Mouse (Mus musculus) pancreas, adult 10 weeks (tissue): ENCODE measurements around the gene Dpp3. TPM values are rescaled to one million over a fixed set of nuclear protein-coding genes. Genes with fewer than 3 reads are reported as not detected.

Experiments
- polyA plus RNA-seq: library from polyadenylated mRNA; stranded (reverse); fragments of 350-450 nt; fragmentation: Illumina TruSeq; extraction: RNeasy Lipid Tissue Mini Kit (QIAGEN cat#74804); gene quantifications from one replicate; pipeline ENCODE4 v1.2.3, GENCODE M21; 2015; ENCODE audit warnings: low read depth, low replicate concordance; ENCODE audit not compliant: insufficient read depth

The Dpp3 gene
- 16.6 TPM for polyA plus RNA-seq

DNA sequence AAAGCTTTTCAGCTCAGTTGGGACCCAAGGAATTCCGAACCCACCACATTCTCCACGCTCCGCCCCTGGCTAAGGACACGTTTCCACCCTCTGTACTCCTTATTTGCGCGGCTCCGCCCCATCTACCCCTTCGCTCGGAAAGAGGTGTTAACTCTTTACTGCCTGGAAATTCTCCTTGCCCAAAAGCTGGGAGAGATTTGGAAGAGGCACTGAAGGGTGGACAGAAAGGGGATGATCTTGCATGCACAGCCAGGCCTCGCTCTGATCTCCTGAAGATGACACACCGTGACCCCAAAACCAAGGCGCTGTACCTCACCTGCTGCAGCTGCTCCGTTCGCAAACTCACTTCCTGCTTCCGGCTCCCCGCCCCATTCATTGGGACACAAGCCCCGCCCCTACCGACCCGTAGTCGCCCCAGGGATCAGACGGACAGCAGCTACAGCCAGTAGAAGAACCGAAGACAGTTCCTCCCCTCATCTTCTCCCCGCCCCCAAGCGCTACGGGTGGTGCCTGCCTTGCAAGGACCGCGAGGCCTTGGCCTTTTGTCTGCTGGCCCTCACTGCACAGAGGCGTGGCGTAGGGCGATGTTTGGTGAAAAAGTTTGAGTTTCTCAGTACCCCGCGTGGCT is at the start of gene Dpp3:
TSS of gene Dpp3 (minus strand) at position 384 of the 628 bp plus-strand sequence.

DNA sequence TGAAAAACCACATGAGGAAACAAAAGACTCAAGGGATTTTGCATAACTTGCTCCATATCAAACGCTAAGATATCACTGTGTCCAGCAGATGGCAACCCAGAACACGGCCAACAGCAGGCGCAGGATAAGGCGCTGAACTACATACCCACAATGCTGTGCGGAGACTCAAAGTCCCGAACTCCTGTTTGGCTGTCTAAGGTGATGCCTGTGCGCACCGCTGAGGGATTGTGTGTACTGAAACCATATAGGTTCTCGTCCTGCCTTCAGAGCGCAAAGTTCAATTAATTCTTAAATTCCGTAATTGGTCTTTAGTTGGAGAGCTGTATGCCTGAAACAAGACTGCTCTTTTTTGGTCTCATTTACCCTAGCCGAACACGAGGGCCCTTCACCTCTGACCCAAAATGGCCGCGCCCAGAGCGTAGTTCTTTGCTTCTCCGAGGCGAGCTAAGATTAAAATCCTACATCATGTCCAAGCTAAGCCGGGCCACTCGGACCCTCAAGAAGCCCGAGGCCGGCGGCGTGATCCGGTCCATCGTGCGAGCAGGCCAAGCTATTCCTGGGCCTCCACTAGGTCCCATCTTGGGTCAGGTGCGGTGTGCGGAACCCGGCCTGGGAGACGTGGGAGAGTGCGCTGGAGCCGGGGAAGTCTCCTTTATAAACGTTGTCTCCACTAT is 34.0 kb upstream of the Dpp3 start, which contains the start of gene Mrpl11:
TSS of gene Mrpl11 (plus strand) at position 220 of the 674 bp plus-strand sequence.

DNA sequence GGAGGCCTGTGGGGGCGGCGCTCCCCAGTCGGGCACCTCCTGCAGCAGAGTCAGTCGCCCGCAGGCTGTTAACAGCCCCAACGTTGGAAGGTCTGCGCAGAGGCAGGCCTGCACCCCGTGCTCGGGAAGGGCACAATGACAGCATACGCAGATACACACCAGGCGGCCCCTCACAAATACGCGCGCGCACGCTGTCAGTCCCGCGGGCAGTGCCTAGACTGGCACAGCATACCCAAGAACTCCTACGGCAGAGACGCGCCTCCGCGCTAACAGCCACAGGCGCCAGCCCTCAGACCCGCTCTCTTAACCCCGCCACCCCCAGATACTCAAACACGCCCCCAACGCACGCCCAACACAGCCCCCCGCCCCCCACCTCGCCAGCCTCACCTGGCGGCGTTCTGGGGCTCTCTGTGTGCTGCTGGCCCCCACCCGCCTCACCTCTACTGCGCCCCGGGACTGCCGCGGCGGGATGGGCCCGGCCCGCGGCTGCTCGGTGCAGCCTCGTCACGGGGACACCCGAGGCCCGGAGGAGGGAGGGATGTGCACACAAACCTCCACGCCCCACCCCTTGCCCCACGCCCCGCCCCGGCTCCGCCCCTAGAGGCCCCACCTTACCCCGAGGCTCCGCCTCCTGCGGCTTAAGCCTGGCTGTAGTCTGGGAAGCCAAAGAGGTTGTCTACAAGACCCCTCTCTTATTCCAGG is 14.6 kb upstream of the Dpp3 start, which contains the start of gene Peli3:
TSS of gene Peli3 (minus strand) at position 577 of the 702 bp plus-strand sequence.

DNA sequence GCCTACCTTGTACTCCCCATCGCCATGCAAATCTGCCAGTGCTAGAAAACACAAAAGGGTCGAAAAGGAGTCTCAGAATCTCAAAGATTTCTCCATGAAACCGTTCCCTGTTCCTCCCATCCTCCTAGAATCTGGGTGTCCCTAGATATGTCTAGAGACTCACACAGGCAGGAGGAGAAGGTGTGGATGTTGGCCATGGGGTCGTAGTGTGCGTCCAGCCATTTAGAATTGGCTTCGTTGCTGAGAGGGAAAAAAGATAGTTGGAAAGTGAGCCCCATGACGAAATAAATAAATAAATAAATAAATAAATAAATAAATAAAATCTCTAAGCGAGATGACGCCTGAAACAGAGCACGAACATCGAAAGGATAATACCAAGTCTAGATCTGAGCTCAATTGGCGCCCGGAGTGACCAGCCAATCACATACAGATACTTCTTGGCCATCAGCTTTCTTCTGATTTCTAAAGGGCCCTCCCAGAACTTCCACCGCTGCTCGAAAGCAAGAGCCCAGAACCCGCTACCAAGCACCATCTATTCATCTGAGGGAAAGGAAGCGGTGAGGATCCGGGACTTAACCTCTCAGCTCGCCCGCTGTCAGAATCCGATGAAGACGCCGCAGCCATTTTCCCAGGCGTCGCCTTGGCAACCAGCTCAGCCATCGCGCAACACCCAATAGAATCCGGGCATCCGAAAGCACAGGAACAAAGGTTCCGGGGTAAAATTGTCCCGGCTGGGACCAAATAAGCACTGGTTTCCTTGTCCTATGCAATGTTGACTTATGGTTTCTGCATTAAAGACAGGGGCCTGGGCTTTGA is 21.9 kb downstream of the Dpp3 start, which contains the start of gene Bbs1:
TSS of gene Bbs1 (minus strand) at position 650 of the 816 bp plus-strand sequence.

DNA sequence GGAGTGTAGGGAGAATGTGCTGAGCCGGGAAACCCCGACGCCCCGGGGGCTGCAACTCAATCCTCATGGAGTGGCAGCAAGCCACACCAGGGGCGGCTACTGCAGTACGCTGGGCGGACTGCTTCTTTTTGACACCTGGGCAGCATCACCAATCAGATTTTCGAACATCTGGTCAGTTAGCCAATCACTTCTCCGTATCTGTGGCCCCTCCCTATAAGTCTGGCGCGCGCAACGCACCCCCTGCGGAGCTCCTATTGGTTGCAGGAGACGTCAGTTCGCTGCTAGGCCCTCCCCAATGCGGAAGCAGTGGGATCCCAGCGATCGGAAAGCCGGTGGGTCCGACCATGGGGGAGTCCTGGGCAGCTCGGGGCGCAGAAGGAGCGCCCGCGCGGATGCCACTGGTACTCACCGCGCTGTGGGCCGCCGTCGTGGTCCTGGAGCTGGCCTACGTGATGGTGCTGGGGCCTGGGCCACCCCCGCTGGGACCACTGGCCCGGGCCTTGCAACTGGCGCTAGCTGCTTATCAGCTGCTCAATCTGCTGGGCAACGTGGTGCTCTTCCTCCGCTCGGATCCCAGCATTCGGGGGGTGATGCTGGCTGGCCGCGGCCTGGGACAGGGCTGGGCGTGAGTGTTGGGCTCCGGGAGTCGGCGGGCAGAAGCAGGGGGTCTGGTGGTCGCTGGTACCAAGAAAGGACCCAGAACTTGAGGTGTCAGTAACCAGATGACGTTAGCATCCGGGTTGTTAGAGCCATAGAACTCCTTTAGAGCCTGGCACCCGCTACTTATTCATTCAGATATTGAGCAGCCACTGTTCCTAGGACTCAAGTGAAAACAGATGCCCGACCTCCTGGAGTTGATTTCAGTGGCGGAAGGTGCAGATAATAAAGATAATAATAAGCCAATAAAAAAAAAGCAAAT is 49.4 kb downstream of the Dpp3 start, which contains the start of gene Zdhhc24:
TSS of gene Zdhhc24 (plus strand) at position 264 of the 919 bp plus-strand sequence.

DNA sequence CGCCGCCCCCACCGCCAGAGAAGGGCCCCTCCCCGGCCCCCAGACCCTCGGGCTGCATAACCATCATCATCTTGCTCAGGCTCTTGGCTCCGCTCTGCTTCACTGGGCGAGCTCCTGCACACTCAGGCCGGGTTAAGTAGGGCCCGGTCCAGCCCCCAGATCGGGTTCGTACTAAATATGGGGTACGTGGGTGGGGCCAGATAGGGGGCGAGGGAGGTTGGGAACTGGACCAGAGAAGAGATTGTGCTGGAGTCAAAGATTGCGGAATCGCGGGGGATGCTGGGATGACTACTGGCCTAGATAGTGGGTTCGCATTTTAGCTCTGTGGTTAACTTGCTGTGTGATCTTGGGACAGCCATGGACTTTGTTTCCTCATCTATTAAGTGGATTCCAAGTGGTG is 50.3 kb downstream of the Dpp3 start, which contains the start of gene Actn3:
TSS of gene Actn3 (minus strand) at position 125 of the 400 bp plus-strand sequence.

Other genes starting within 250 kb of the Dpp3 start
- gene Gm960, start 229.6 kb downstream of the Dpp3 start, polyA plus RNA-seq = not detected
- gene Sptbn2, start 217.1 kb downstream of the Dpp3 start, polyA plus RNA-seq = 1.9 TPM
- 4.6 TPM for gene Rbm4b, start 171.8 kb downstream of the Dpp3 start, polyA plus RNA-seq
- 7.2 TPM for gene Rbm4, start 134.4 kb downstream of the Dpp3 start, polyA plus RNA-seq
- 13.6 TPM for gene Gm21992, start 116.7 kb downstream of the Dpp3 start, polyA plus RNA-seq
- 5.8 TPM for gene Rbm14, start 116.7 kb downstream of the Dpp3 start, polyA plus RNA-seq
- gene Ccs, start 89.0 kb downstream of the Dpp3 start, polyA plus RNA-seq = 30.0 TPM
- not detected for gene Ccdc87, start 88.9 kb downstream of the Dpp3 start, polyA plus RNA-seq
- 21.8 TPM for gene Ctsf, start 73.2 kb downstream of the Dpp3 start, polyA plus RNA-seq
- gene Actn3, start 50.4 kb downstream of the Dpp3 start, polyA plus RNA-seq = not detected
- 1.8 TPM for gene Zdhhc24, start 49.6 kb downstream of the Dpp3 start, polyA plus RNA-seq
- 1.2 TPM for gene Bbs1, start 21.7 kb downstream of the Dpp3 start, polyA plus RNA-seq
- gene Peli3, start 14.8 kb upstream of the Dpp3 start, polyA plus RNA-seq = 0.83 TPM
- 13.0 TPM for gene Mrpl11, start 33.9 kb upstream of the Dpp3 start, polyA plus RNA-seq
- gene Npas4, start 62.0 kb upstream of the Dpp3 start, polyA plus RNA-seq = 0.54 TPM
- gene Slc29a2, start 95.6 kb upstream of the Dpp3 start, polyA plus RNA-seq = 1.0 TPM
- 0.83 TPM for gene B4gat1, start 110.5 kb upstream of the Dpp3 start, polyA plus RNA-seq
- gene AC124502.3, start 110.6 kb upstream of the Dpp3 start, polyA plus RNA-seq = 3.4 TPM
- gene Brms1, start 113.1 kb upstream of the Dpp3 start, polyA plus RNA-seq = 5.6 TPM
- 2.4 TPM for gene Rin1, start 122.2 kb upstream of the Dpp3 start, polyA plus RNA-seq
- gene Cd248, start 139.8 kb upstream of the Dpp3 start, polyA plus RNA-seq = 15.5 TPM
- gene Tmem151a, start 157.2 kb upstream of the Dpp3 start, polyA plus RNA-seq = 3.4 TPM
- gene Yif1a, start 160.3 kb upstream of the Dpp3 start, polyA plus RNA-seq = 17.2 TPM
- gene Cnih2, start 170.2 kb upstream of the Dpp3 start, polyA plus RNA-seq = 0.92 TPM
- gene Rab1b, start 178.8 kb upstream of the Dpp3 start, polyA plus RNA-seq = 28.5 TPM
- gene Klc2, start 190.3 kb upstream of the Dpp3 start, polyA plus RNA-seq = 5.4 TPM